Mouse (Mus musculus) mesoderm, embryonic 11.5 days (tissue): ENCODE results near the gene Pim3.
A peak's percentile ranks its signal among the peaks of the same experiment; 100 is the strongest.

ENCODE experiments used
- DNase-seq: peaks from one replicate; pipeline ENCODE4 v3.0.0-alpha.2; 2012; ENCODE audit warnings: low read depth, low spot score

Gene Pim3

DNA sequence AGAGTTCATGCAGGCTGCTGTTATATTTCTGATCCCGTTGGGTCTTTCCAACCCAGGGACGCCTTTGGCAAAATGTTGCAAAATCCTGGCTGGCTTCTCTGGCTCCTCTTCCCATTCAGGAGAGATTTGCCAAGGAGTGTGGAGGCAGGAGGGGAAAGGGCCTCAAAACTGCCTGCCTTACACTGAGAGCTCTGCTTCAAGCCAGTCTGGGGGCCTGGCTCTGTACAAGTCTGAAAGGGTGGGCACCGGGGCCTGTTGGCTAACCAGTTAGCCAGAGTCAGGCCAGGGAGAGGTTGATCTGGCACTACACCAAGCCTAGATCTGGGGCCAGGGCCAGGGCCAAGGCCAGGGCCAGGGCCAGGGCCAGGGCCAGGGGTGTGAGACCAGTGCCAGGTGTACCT lies 3.8 kb upstream of the Pim3 start:
- DNase-seq, result no peak

DNA sequence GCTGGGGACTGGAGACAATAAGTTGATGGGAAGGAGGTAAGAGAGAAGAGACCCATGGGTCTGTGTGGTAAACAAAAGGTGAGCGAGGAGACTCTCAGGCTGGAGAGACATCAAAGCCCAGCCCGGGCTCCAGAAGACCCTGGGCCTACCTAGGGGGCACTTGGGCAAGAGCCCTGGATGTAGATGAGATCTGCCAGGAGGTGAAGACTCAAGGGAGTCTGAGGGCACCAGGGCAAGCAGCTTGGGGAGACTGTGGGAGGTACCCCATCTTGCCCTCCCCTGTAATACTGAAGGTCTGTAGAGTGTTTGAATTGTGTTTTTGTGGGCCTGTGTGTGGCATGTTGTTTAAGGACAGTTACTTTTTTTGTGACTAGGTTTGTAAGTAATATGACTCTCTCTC lies 3.3 kb upstream of the Pim3 start:
- DNase-seq, result no peak

DNA sequence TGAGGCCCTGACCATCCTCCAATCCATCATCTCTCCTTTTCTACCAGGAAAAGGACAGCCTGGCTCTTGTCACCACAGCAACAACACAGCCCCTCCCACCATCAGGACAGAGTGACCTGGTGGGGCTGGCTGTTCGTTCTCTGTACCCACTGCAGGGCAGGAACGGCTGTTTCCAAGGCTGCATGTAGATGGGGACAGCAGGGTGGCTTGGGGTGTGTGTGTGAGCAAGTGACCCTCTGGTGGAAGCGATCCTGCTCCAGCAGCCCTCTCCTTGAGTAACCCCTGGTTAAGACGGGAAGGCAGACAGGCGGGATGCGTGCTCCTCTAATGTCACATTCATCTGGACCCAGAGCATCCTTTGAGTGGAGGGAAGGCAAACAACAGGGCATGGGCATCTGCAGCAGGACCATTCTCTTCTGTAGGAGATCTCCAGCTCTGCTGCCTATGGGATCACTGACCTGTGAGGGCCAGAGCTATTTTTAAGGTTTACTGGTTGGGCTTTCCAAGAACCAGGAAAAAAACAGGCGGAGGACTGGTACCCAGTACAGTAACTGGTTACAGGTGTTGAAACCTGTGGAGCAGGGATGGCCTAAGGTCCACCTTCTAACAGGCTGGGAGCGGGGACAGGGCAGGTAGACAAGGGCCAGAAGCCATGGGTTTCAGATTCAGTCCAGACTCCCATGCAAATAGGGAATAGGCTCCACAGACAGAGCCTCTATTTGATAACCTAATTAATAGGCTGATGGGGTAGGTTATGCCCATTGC lies 2.6 kb upstream of the Pim3 start:
- no peak for DNase-seq

- no peak for DNase-seq
These were observed 1.2 kb upstream of the Pim3 start for GRCm38 (mm10) chr15:88860781-88861180.

GRCm38 (mm10) chr15:88862881-88863694 lies 1.1 kb downstream of the Pim3 start:
- peak; percentile 37 for DNase-seq

GRCm38 (mm10) chr15:88863695-88864231 lies 1.8 kb downstream of the Pim3 start:
- DNase-seq, result peak; percentile 94

GRCm38 (mm10) chr15:88864270-88865030 lies 2.5 kb downstream of the Pim3 start:
- no peak for DNase-seq

- DNase-seq, result no peak
These were observed 3.1 kb downstream of the Pim3 start for GRCm38 (mm10) chr15:88865061-88865460.

DNA sequence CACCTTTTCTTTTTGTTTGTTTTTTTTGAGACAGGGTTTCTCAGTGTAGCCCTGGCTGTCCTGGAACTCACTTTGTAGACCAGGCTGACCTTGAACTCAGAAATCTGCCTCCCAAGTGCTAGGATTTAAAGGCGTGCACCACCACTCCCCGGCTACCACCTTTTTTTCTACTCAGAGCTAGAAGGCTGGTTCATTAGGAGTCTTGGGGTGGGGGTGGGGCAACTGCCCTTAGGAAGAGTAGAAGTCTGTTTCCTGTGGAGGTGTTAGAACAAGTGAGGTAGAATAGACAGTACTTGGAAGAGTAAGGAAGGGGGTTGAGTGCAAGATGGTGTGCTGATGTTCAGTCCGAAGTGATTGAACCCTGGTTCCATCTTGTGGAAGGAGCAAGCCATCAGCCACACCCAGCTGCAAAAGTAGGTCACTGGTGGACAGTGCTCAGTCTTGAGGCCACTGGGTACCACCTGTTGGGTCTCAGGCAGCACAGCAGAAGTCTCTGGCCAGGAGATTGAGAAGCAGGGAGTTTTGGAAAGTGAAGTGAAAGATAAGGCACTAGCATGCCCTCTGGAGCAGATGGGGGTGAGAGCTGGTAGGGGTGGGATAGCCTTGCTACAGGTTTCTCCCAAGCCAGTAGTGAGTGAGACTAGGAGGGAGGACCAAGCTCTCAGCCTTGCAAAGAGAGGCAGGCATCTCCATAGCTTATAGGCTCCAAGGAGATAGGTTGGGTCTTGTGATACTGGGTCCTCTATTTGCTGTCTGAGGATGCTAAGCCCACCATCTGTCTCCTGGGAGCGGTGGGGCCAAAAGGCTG lies 4.1 kb downstream of the Pim3 start:
- DNase-seq, result no peak

DNA sequence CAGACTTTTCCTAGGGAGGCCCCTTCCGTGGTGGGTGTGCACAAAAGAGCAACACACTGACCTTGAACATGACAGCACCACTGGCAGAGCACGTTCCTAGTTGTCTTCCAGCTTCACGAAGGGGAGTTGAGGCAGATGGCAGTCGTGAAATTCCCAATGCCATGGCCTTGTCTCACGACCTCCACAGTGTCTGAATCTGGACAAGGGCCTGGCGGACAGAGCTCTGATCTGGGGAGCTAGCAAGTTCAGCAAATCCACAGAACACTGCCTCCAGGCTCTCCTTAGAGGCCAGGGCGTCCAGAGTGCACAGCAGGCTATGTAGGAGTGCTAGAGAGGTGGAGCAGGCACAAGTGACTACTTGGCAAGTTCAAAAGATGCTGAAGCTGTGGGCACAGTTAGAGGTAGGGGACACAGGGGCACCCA lies 5.0 kb downstream of the Pim3 start:
- DNase-seq, result no peak

DNA sequence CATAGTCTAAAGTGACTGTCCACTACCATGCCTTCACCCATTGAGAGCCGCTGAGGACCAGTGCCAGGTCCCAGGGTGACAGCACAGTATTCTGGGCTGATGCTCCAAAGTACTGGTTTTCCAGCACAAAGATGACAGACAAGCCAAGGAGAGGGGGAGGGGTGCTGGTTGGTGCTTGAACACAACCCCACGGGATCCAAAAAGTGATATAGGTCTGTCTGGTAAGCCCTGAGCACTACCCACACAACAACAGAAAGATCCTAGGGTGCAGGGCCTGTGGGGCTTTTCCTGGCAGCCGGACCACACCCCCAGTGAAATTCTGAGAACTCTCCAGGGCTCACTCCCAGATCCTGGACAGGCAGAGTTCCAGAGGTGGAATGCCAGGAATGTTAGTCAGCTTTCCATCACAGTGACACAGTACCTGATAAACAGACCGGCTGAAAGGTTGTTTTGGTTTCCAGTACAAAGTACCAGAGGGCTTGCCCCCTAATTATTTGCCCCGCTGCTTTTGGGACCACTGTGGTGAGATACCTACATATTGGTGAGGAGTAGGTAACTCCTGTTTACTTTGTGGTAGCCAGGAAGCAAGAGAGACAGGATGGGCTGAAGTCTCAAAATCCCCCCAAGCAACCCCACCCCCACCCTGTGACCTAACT lies 5.5 kb downstream of the Pim3 start:
- DNase-seq, result peak; percentile 62

DNA sequence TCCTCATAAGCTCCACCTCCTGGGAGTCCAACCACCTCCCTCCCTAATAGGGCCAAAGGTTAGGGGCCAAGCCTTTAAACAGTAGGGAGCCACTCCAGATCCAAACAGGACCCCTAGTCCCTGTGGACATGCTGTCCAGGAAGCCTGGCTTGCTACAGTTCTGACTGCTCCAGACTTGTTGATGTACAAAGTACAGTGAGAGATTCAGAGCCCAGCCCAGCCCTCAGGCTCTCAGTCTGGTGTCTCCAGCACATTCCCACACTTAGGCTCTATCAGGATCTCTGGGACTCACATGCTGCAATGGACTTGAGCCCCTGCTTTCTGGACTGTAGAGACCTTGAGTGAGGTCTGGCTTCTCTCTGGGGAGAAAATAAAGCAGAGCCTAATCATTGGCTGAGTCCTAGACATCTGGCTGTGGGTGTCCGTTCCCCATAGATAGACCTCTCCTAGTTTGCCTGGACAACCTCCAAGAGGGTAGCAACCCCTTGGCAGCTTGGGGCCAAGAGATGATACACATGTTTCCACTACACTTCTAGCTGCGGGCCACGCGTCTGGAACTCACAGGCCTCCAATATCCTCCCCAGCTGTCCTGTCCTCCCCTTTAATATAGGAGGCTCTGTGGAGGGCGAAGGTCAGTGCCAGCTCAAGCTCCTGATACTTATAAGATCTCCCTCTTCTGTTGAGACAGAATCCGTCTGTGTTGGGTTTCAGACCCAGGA lies 6.2 kb downstream of the Pim3 start:
- no peak for DNase-seq

GRCm38 (mm10) chr15:88870418-88871185 lies 8.6 kb downstream of the Pim3 start:
- DNase-seq, result no peak

GRCm38 (mm10) chr15:88874061-88874460 lies 12.1 kb downstream of the Pim3 start:
- no peak for DNase-seq

DNA sequence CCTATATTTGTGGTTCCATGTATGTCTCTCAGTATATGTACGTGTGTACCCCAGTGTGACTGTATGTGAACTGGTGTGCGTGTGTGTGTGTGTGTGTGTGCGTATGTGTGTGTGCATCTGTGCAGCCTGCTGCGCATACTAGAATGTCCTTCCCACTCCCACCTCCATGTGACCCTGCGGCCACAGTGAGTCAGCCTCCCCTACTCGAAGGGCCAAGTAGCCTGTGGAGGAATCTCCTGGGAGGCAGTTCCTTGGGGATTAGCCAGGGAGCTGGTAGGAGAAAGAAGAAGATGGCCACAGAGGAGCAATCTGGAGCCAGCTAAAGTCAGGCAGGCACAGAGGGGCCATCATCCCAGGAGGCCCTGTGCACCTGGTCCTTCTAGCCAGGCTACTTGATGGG lies 12.5 kb downstream of the Pim3 start:
- DNase-seq, result no peak

DNA sequence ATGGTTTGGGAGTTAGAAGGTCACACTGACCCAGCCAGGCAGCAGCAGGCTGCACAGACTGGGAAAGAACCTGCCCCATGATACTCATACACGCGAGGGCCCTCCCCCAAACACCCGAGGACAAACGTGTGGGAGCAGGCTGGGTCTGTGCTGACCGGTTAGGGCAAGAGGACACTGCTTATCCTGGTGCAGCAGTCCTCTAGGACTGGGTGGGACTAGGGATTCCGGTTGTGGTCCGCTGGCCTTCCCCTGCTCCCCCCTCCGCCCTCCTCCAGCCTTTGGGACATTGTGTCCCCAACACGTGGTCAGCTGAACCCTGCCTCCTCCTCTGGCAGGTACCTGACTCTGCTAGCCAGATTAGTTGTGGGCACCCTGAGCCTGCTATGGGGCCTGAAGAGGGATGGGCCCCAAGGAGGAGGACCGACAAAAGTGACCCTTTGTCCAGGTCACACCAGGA lies 13.7 kb downstream of the Pim3 start:
- no peak for DNase-seq

GRCm38 (mm10) chr15:88876155-88877020 lies 14.4 kb downstream of the Pim3 start:
- peak; percentile 73 for DNase-seq

- DNase-seq, result no peak
These were observed 15.0 kb downstream of the Pim3 start for GRCm38 (mm10) chr15:88877021-88877400.
